Mouse (Mus musculus): ENCODE measurements at regions not wholly inside any gene's neighbourhood (a gene's known extent, or its start where the extent isn't known, plus 50 kb on each side); places are given as distances from the start of the nearest gene placed in this dataset.

DNA sequence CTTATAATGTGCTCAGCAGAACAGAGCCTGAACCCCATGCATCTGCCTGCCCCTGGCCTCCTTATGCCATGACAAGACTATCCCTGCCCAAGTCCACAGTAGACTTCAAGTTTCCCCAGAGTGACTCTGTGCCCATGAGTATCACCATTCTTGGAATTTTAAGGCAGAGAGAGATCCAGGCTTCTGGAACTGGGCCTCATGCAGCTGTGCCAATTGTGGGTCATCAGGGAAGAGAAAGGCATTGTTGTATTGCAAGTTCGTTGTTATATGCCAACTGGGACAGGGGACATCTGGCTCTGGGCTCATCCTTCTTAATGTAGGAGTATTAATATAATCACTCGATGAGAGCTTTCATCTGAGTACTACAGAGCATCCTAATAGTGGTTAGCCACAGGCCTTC lies 312.1 kb downstream of the Cxcl12 start:
- no peaks in the 10 kb centered on the region for H3K36me3 ChIP-seq (ENCODE audit: control insufficient read depth, insufficient read depth)
- H3K9ac ChIP-seq (ENCODE audit: low read length), result no peak overlapping the region
- H3K4me2 ChIP-seq (ENCODE audit: low read depth, low read length), result no peak overlapping the region
- no peak overlapping the region for H3K27ac ChIP-seq (ENCODE audit: low read length)
- no peak overlapping the region for H3K4me3 ChIP-seq (ENCODE audit: low read length)
- ATAC-seq (replicated peaks; ENCODE audit: extremely low read depth, insufficient read depth, low FRiP score), result no peak
- H3K9me3 ChIP-seq (replicated peaks; ENCODE audit: control insufficient read depth, low read length), result no peaks in the 10 kb centered on the region
- no peaks in the 10 kb centered on the region for H3K27me3 ChIP-seq (ENCODE audit: control insufficient read depth, insufficient read depth, low read length)
- H3K4me1 ChIP-seq (ENCODE audit: control insufficient read depth, insufficient read depth, low read length), result 0 out of 2 replicates have a peak, but pooled peaks cover 2% of the 10 kb centered on the region
- WGBS, result 75% methylated on average over 2 of the region's 2 CpGs

DNA sequence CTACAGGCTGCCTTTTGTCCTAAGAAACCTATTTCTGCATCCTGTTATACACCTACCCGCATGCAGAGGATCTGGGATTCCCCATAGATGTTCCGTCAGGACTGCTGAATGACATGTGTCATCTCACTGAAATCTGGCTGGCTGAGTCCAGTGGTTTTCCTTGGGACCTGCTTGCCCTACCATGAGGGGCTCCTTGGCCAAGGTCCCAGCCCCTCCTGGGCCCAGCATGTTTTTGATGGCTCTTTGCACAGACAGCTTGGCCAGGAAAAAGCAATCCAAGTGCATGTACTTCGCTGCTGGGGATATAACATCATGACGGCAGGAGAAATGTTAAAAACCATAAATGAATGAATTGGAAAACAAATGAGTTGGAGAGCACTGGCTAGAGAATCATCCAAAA lies 320.8 kb downstream of the Cxcl12 start:
- Histone ChIP-seq H3K9me3 (replicated peaks; ENCODE audit: control insufficient read depth, low read length) (no peaks in the 10 kb centered on the region), H3K9ac (ENCODE audit: low read length) (no peak overlapping the region), H3K27ac (ENCODE audit: low read length) (no peak overlapping the region), H3K4me1 (ENCODE audit: control insufficient read depth, insufficient read depth, low read length) (no peaks in the 10 kb centered on the region), H3K27me3 (ENCODE audit: control insufficient read depth, insufficient read depth, low read length) (no peaks in the 10 kb centered on the region), H3K4me2 (ENCODE audit: low read depth, low read length) (no peak overlapping the region), H3K4me3 (ENCODE audit: low read length) (no peak overlapping the region), H3K36me3 (ENCODE audit: control insufficient read depth, insufficient read depth) (no peaks in the 10 kb centered on the region)
- ATAC-seq (replicated peaks; ENCODE audit: extremely low read depth, insufficient read depth, low FRiP score), result no peak
- 91% methylated on average over 4 of the region's 4 CpGs for WGBS

GRCm38 (mm10) chr6:117489761-117490396 lies 321.5 kb downstream of the Cxcl12 start:
- no peaks in the 10 kb centered on the region for H3K27me3 ChIP-seq (ENCODE audit: control insufficient read depth, insufficient read depth, low read length)
- H3K27ac ChIP-seq (ENCODE audit: low read length), result no peak overlapping the region
- H3K9me3 ChIP-seq (replicated peaks; ENCODE audit: control insufficient read depth, low read length), result no peaks in the 10 kb centered on the region
- no peak overlapping the region for H3K9ac ChIP-seq (ENCODE audit: low read length)
- 75% methylated on average over 3 of the region's 3 CpGs for WGBS
- no peaks in the 10 kb centered on the region for H3K4me1 ChIP-seq (ENCODE audit: control insufficient read depth, insufficient read depth, low read length)
- H3K36me3 ChIP-seq (ENCODE audit: control insufficient read depth, insufficient read depth), result no peaks in the 10 kb centered on the region
- H3K4me2 ChIP-seq (ENCODE audit: low read depth, low read length), result no peak overlapping the region
- no peak for ATAC-seq (replicated peaks; ENCODE audit: extremely low read depth, insufficient read depth, low FRiP score)
- H3K4me3 ChIP-seq (ENCODE audit: low read length), result no peak overlapping the region

DNA sequence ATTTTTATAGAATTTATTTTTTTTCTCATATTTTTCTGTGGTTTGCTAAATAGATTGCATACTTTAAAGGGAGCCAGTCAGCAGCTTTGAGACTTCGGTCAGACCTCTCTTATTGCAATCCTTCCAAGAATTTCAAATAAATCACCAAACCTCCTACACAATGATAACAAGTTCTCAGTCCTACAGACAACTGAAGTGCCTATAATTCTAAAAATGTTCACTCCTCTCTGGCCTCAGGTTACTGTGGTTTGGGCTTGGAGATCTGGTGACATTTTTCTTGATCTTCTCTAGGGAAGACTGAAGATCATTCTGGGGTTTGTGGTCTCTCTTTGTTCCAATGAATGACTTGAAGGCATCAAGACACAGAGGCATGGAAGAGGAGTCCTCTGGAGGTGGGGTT lies 326.6 kb downstream of the Cxcl12 start:
- no peak for ATAC-seq (replicated peaks; ENCODE audit: extremely low read depth, insufficient read depth, low FRiP score)
- Histone ChIP-seq H3K4me3 (ENCODE audit: low read length) (no peak overlapping the region), H3K4me1 (ENCODE audit: control insufficient read depth, insufficient read depth, low read length) (no peaks in the 10 kb centered on the region), H3K27me3 (ENCODE audit: control insufficient read depth, insufficient read depth, low read length) (peaks cover 5% of the 10 kb centered on the region; the same call in 1 of the 2 replicates), H3K4me2 (ENCODE audit: low read depth, low read length) (no peak overlapping the region), H3K36me3 (ENCODE audit: control insufficient read depth, insufficient read depth) (no peaks in the 10 kb centered on the region), H3K27ac (ENCODE audit: low read length) (no peak overlapping the region), H3K9me3 (replicated peaks; ENCODE audit: control insufficient read depth, low read length) (no peaks in the 10 kb centered on the region), H3K9ac (ENCODE audit: low read length) (no peak overlapping the region)
- 70% methylated on average over 1 of the region's 1 CpGs for WGBS

- 60% methylated on average over 5 of the region's 5 CpGs for WGBS
- Histone ChIP-seq H3K4me1 (ENCODE audit: control insufficient read depth, insufficient read depth, low read length) (no peaks in the 10 kb centered on the region), H3K36me3 (ENCODE audit: control insufficient read depth, insufficient read depth) (no peaks in the 10 kb centered on the region), H3K9me3 (replicated peaks; ENCODE audit: control insufficient read depth, low read length) (no peaks in the 10 kb centered on the region), H3K27ac (ENCODE audit: low read length) (no peak overlapping the region), H3K9ac (ENCODE audit: low read length) (no peak overlapping the region), H3K4me2 (ENCODE audit: low read depth, low read length) (no peak overlapping the region), H3K27me3 (ENCODE audit: control insufficient read depth, insufficient read depth, low read length) (peaks cover 5% of the 10 kb centered on the region; the same call in 1 of the 2 replicates), H3K4me3 (ENCODE audit: low read length) (no peak overlapping the region)
- ATAC-seq (replicated peaks; ENCODE audit: extremely low read depth, insufficient read depth, low FRiP score), result no peak
Observed at GRCm38 (mm10) chr6:117497337-117497736, 329.0 kb downstream of the Cxcl12 start.

DNA sequence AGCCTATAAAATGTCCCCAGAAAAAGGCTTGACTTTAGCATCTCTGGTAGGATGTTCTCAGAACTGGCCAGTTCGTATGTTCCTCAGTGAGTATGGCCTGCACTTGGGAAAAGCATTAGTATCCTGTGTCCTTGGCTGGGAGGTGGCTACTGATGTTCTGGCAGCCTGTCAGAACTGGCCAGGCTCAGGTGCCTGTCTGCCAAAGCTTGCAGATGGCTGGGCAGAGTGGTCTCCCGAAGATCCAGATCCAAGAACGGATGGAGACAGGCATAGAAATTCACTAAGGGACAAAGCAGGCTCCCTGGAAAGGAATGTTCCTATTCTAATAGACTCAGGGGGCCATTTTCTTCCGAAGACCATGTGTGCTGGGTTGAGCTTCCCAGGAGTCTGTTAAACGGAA lies 329.6 kb downstream of the Cxcl12 start:
- WGBS, result 82% methylated on average over 5 of the region's 5 CpGs

DNA sequence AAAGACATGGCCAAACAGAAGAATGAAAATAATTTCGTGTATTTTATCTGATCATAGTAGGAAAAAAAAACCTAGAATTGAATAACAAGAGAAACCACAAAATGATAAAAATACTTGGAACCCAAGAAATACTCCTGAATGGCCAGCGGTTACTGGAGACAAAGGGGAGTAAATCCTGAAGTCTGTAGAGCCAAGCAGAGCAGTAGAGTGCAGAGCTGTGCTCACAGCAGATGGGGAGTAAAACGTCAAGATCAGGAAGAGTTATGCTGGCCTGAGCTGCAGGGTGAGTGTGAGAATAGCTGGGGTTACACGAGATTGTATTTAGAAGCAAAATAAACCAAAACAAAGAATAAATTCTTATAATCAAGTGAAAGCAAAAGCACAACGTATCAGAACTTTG lies 334.0 kb downstream of the Cxcl12 start:
- Histone ChIP-seq H3K9me3 (replicated peaks; ENCODE audit: control insufficient read depth, low read length) (no peaks in the 10 kb centered on the region), H3K27me3 (ENCODE audit: control insufficient read depth, insufficient read depth, low read length) (peaks cover 10% of the 10 kb centered on the region), H3K4me3 (ENCODE audit: low read length) (no peak overlapping the region), H3K36me3 (ENCODE audit: control insufficient read depth, insufficient read depth) (no peaks in the 10 kb centered on the region), H3K27ac (ENCODE audit: low read length) (no peak overlapping the region), H3K4me1 (ENCODE audit: control insufficient read depth, insufficient read depth, low read length) (no peaks in the 10 kb centered on the region), H3K9ac (ENCODE audit: low read length) (no peak overlapping the region), H3K4me2 (ENCODE audit: low read depth, low read length) (no peak overlapping the region)
- WGBS, result 59% methylated on average over 5 of the region's 5 CpGs
- no peak for ATAC-seq (replicated peaks; ENCODE audit: extremely low read depth, insufficient read depth, low FRiP score)

More for the DNA sequence above, 329.6 kb downstream of the Cxcl12 start:
- Histone ChIP-seq H3K27ac (ENCODE audit: low read length) (no peak overlapping the region), H3K4me3 (ENCODE audit: low read length) (no peak overlapping the region), H3K9me3 (replicated peaks; ENCODE audit: control insufficient read depth, low read length) (no peaks in the 10 kb centered on the region), H3K4me2 (ENCODE audit: low read depth, low read length) (no peak overlapping the region), H3K27me3 (ENCODE audit: control insufficient read depth, insufficient read depth, low read length) (peaks cover 5% of the 10 kb centered on the region; the same call in 1 of the 2 replicates), H3K4me1 (ENCODE audit: control insufficient read depth, insufficient read depth, low read length) (no peaks in the 10 kb centered on the region), H3K36me3 (ENCODE audit: control insufficient read depth, insufficient read depth) (no peaks in the 10 kb centered on the region), H3K9ac (ENCODE audit: low read length) (no peak overlapping the region)
- no peak for ATAC-seq (replicated peaks; ENCODE audit: extremely low read depth, insufficient read depth, low FRiP score)

GRCm38 (mm10) chr6:117504771-117505170 lies 336.2 kb upstream of the Zfp637 start:
- Histone ChIP-seq H3K27ac (ENCODE audit: low read length) (no peak overlapping the region), H3K4me2 (ENCODE audit: low read depth, low read length) (no peak overlapping the region), H3K4me1 (ENCODE audit: control insufficient read depth, insufficient read depth, low read length) (no peaks in the 10 kb centered on the region), H3K9ac (ENCODE audit: low read length) (no peak overlapping the region), H3K36me3 (ENCODE audit: control insufficient read depth, insufficient read depth) (no peaks in the 10 kb centered on the region), H3K9me3 (replicated peaks; ENCODE audit: control insufficient read depth, low read length) (no peaks in the 10 kb centered on the region), H3K27me3 (ENCODE audit: control insufficient read depth, insufficient read depth, low read length) (peaks cover 6% of the 10 kb centered on the region; the same call in 1 of the 2 replicates), H3K4me3 (ENCODE audit: low read length) (no peak overlapping the region)
- no peak for ATAC-seq (replicated peaks; ENCODE audit: extremely low read depth, insufficient read depth, low FRiP score)
- 81% methylated on average over 10 of the region's 10 CpGs for WGBS

GRCm38 (mm10) chr6:117505431-117505830 lies 335.5 kb upstream of the Zfp637 start:
- Histone ChIP-seq H3K4me3 (ENCODE audit: low read length) (no peak overlapping the region), H3K27ac (ENCODE audit: low read length) (no peak overlapping the region), H3K4me2 (ENCODE audit: low read depth, low read length) (no peak overlapping the region), H3K36me3 (ENCODE audit: control insufficient read depth, insufficient read depth) (no peaks in the 10 kb centered on the region), H3K9ac (ENCODE audit: low read length) (no peak overlapping the region), H3K9me3 (replicated peaks; ENCODE audit: control insufficient read depth, low read length) (no peaks in the 10 kb centered on the region), H3K27me3 (ENCODE audit: control insufficient read depth, insufficient read depth, low read length) (peaks cover 6% of the 10 kb centered on the region; the same call in 1 of the 2 replicates), H3K4me1 (ENCODE audit: control insufficient read depth, insufficient read depth, low read length) (no peaks in the 10 kb centered on the region)
- WGBS, result 45% methylated on average over 3 of the region's 3 CpGs
- no peak for ATAC-seq (replicated peaks; ENCODE audit: extremely low read depth, insufficient read depth, low FRiP score)
